Mouse (Mus musculus) ES-E14 (cell line): ENCODE results near the gene Ehbp1l1. TPM values are rescaled to one million over a fixed set of nuclear protein-coding genes. Genes with fewer than 3 reads are reported as not detected.

Source experiments
- DNase-seq: peaks from one replicate; pipeline ENCODE4 v3.0.0-alpha.2; 2013; ENCODE audit warnings: low read depth, low spot score
- H3K27ac ChIP-seq: 2 replicates; pipeline ENCODE4 v1.5.1; 2012; ENCODE audit warnings: low read depth, mild to moderate bottlenecking, low read length, moderate library complexity, mixed read lengths; ENCODE audit not compliant: poor library complexity, insufficient read depth, severe bottlenecking
- H3K36me3 ChIP-seq: 2 replicates; pipeline ENCODE4 v1.6.1; 2012; ENCODE audit warnings: mild to moderate bottlenecking, low read length, moderate library complexity, mixed read lengths; ENCODE audit not compliant: control insufficient read depth, poor library complexity, insufficient read depth, severe bottlenecking
- H3K4me1 ChIP-seq, 2 experiments: fragments of 150-350 bp in 1 of 2; sonication (generic) in 1 of 2; 2 replicates each; pipeline ENCODE4 v1.6.1; 2012; ENCODE audit warnings: low read length in 2 of 2, mild to moderate bottlenecking in 1 of 2, mixed read lengths in 1 of 2; ENCODE audit not compliant: control insufficient read depth in 2 of 2, insufficient read depth in 2 of 2, poor library complexity in 1 of 2
- H3K4me3 ChIP-seq, 2 experiments: fragments of 150-350 bp in 1 of 2; sonication (generic) in 1 of 2; 2 replicates each; pipeline ENCODE4 v1.5.1; 2012; ENCODE audit warnings: low read length in 2 of 2, low read depth in 1 of 2, mild to moderate bottlenecking in 1 of 2, mixed read lengths in 1 of 2; ENCODE audit not compliant: insufficient read depth in 1 of 2, poor library complexity in 1 of 2, severe bottlenecking in 1 of 2
- H3K9ac ChIP-seq: 2 replicates; pipeline ENCODE4 v1.6.1; 2012; ENCODE audit warnings: low read depth, mild to moderate bottlenecking, low read length, mixed read lengths; ENCODE audit not compliant: poor library complexity, insufficient read depth, severe bottlenecking
- H3K9me3 ChIP-seq: fragments of 150-350 bp; sonication (generic); 2 replicates; pipeline ENCODE4 v1.6.1; 2012; ENCODE audit warnings: low read depth, mild to moderate bottlenecking, low read length; ENCODE audit not compliant: control insufficient read depth, insufficient read depth
- CHD2 ChIP-seq: IDR thresholded peaks from 2 replicates; pipeline ENCODE4 v1.6.1; 2014; ENCODE audit warnings: mild to moderate bottlenecking, low read depth, low read length, inconsistent platforms
- HCFC1 ChIP-seq: IDR thresholded peaks from 2 replicates; pipeline ENCODE4 v1.6.1; 2012; ENCODE audit warnings: low read length, inconsistent platforms, borderline replicate concordance; ENCODE audit not compliant: insufficient read depth
- MAFK ChIP-seq: IDR thresholded peaks from 2 replicates; pipeline ENCODE4 v1.6.1; 2014; ENCODE audit warnings: mild to moderate bottlenecking, low read depth, low read length, inconsistent platforms; ENCODE audit not compliant: insufficient read depth
- ZC3H11A ChIP-seq: IDR thresholded peaks from 2 replicates; pipeline ENCODE4 v1.6.1; 2012; ENCODE audit warnings: low read depth, mild to moderate bottlenecking, inconsistent platforms, low read length, borderline replicate concordance
- ZNF384 ChIP-seq: IDR thresholded peaks from 2 replicates; pipeline ENCODE4 v1.6.1; 2012; ENCODE audit warnings: low read depth, low read length, inconsistent platforms
- in situ Hi-C, 2 experiments: fragments of 600-800 bp; cut with MboI; formaldehyde crosslinking; loops; one replicate each; pipeline ENCODE4 v1.15.1; 2025; ENCODE audit warnings: low sequenced_read_pairs in 2 of 2, inconsistent platforms in 1 of 2; ENCODE audit not compliant: unreplicated experiment in 2 of 2
- total RNA-seq: library from RNA; depleted of rRNA; stranded (reverse); fragments of 300-350 nt; gene quantifications from 2 replicates; pipeline ENCODE4 v1.2.3, GENCODE M21; 2012

Gene Ehbp1l1
- total RNA-seq, 1 experiment = 16.4 TPM

GRCm38 (mm10) chr19:5722848-5723425 is 3.2 kb downstream of the Ehbp1l1 start:
- Histone ChIP-seq H3K4me3 (no peak overlapping the region), H3K27ac (no peak overlapping the region), H3K4me1 (peaks cover 2 to 19% of the 10 kb centered on the region in 2 experiments; a peak in 2 of 4 replicates), H3K9me3 (no peaks in the 10 kb centered on the region), H3K36me3 (peaks cover 3% of the 10 kb centered on the region; the same call in 1 of the 2 replicates), H3K9ac (no peak overlapping the region)
- DNase-seq = no peak
- in situ Hi-C loops = no loop called here
- no peak for TF ChIP-seq ZC3H11A
- no peak for TF ChIP-seq HCFC1
- no peak for TF ChIP-seq MAFK
- TF ChIP-seq CHD2 = no peak
- TF ChIP-seq ZNF384 = no peak

GRCm38 (mm10) chr19:5721233-5721632 is 4.9 kb downstream of the Ehbp1l1 start:
- no peak for TF ChIP-seq ZC3H11A
- no peak for TF ChIP-seq HCFC1
- TF ChIP-seq CHD2 = no peak
- no peak for TF ChIP-seq ZNF384
- no peak for TF ChIP-seq MAFK
- peaks cover 3% of the 10 kb centered on the region; the same call in 1 of the 2 replicates for H3K36me3 ChIP-seq
- no peak overlapping the region for H3K9ac ChIP-seq
- no peak overlapping the region for H3K4me3 ChIP-seq
- H3K4me1 ChIP-seq = peaks cover 2 to 13% of the 10 kb centered on the region in 2 experiments; a peak in 2 of 4 replicates
- peak overlapping the region; percentile 9; the same call in 1 of the 2 replicates for H3K27ac ChIP-seq
- no peak for DNase-seq
- in situ Hi-C loops = no loop called here
- H3K9me3 ChIP-seq = no peaks in the 10 kb centered on the region

GRCm38 (mm10) chr19:5716955-5717354 is 9.2 kb downstream of the Ehbp1l1 start:
- peaks cover 3% of the 10 kb centered on the region; the same call in 1 of the 2 replicates for H3K36me3 ChIP-seq
- no peaks in the 10 kb centered on the region for H3K9me3 ChIP-seq
- in situ Hi-C loops = no loop called here
- H3K27ac ChIP-seq = no peak overlapping the region
- TF ChIP-seq ZNF384 = no peak
- H3K4me1 ChIP-seq = peaks cover 2 to 7% of the 10 kb centered on the region in 2 experiments; a peak in 2 of 4 replicates
- DNase-seq = no peak
- H3K4me3 ChIP-seq = no peak overlapping the region
- no peak overlapping the region for H3K9ac ChIP-seq

GRCm38 (mm10) chr19:5715793-5716688 is 10.1 kb downstream of the Ehbp1l1 start:
- DNase-seq = no peak
- Histone ChIP-seq H3K4me3 (peak overlapping the region; percentile 42 to 57; a peak in 3 of 4 replicates), H3K27ac (no peak overlapping the region)

More at GRCm38 (mm10) chr19:5715793-5716688, 10.1 kb downstream of the Ehbp1l1 start:
- Histone ChIP-seq H3K9ac (no peak overlapping the region), H3K9me3 (no peaks in the 10 kb centered on the region), H3K36me3 (no peaks in the 10 kb centered on the region; the same call in 1 of the 2 replicates), H3K4me1 (peaks cover 2 to 5% of the 10 kb centered on the region in 2 experiments; a peak in 2 of 4 replicates)
- in situ Hi-C loops = no loop called here
- TF ChIP-seq CHD2 (no peak), HCFC1 (no peak), MAFK (no peak), ZC3H11A (no peak), ZNF384 (no peak)
